Mouse (Mus musculus) lung, postnatal 10 days (tissue): ENCODE data around the gene Fancc.

ENCODE experiments used
- DNase-seq: peaks from one replicate; pipeline ENCODE4 v3.0.0; 2021

Fancc gene

GRCm38 (mm10) chr13:63239877-63240671 is 257.0 kb downstream of the Fancc start:
- DNase-seq = peak; percentile 91

DNA sequence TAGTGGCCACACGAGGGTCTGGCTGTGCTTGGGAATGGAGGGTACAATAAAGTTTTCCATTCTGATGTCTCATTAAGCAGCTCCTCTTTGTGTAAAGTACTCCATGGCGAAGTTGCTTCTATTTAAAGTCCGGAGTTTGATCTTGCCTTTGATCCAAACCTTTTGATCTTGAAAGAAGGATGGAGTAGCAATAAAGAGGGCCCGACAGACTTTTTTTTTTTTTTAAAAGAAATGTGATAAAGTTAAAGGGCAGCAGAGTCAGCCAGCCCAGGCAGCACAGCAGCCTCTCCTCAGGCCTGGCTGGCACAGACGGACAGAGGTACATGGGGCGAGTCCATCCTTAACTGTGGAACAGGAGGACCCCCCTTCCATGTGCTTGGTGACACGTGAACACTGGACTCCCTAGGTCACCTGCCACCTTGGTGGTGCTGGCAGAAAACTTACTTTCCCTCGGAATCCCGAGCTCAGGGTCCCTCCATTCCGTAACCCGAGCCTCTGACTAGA is 257.7 kb downstream of the Fancc start:
- DNase-seq = no peak

GRCm38 (mm10) chr13:63238045-63238444 is 259.0 kb downstream of the Fancc start:
- DNase-seq = no peak

DNA sequence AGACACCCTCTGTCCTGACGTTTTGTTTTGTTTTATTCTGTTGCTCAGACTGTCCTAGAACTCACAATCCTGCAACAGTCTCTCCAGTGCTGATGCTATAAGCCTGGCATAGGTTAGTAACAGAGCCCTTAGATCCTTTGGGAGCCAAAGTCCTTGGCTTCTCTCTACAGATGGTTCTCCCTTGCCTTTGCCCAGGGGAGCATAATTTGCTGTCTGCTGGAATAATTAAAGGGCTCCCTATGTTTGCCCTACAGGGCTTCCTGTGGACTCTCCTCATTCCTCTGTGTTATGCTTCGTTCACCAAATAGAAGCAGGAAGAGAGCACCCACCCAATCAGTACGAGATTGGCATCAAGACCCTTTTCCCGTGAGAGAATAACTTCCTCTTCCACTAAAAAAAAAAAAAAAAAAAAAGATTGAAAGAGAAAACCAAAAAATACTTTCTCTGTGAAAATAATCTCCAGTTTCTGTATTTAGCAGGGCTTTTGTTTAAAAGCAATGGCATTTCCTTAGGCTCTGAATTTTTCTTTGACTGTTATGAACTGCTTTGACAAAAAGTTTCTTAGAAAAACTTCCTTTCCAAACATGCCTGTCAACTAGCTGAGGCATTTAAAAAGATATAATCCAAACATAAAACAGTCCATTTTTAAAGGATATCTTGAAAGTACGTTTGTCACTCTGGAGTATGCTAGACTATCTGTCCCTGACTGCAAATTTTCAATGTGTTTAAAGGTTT is 260.8 kb downstream of the Fancc start:
- no peak for DNase-seq

DNA sequence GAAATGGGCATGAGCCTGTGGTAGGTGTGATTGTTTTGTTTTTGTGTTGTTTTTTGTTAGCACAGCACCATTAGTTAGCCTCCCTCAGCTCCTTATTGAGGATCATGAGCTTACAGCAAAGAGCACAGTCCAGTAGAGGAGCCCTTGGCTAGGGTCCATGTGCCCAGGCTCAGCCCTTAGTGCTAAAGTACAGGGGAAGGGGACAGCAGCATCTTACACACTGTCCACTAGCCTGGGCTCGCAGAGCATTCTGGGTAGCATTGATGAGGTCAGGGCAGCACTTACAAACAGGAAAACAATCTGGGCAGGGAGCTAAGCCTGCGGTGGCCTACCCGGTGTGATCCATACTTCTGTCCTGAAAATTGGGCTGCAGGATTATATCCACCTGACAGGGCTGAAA is 261.5 kb downstream of the Fancc start:
- peak; percentile 41 for DNase-seq
